Mouse (Mus musculus): ENCODE data around the gene Cald1. TPM values are rescaled to one million over a fixed set of nuclear protein-coding genes. Genes with fewer than 3 reads are reported as not detected.

The Cald1 gene
- polyA plus RNA-seq, 1 experiment from 2014 or later = 336 TPM

GRCm38 (mm10) chr6:34729449-34730151, 131.3 kb downstream of the Cald1 start:
- Histone ChIP-seq H3K36me3 (ENCODE audit: control insufficient read depth, insufficient read depth, low read length) (no peaks in the 10 kb centered on the region), H3K4me3 (ENCODE audit: low read length) (no peak overlapping the region), H3K4me1 (ENCODE audit: control insufficient read depth, insufficient read depth, low read length) (peaks cover 17% of the 10 kb centered on the region), H3K27ac (ENCODE audit: low read length) (peak overlapping the region; percentile 19), H3K9me3 (ENCODE audit: control insufficient read depth, low read length) (no peaks in the 10 kb centered on the region), H3K4me2 (ENCODE audit: low read depth, low read length) (no peak overlapping the region), H3K27me3 (replicated peaks; ENCODE audit: control insufficient read depth, insufficient read depth, low read length) (no peaks in the 10 kb centered on the region), H3K9ac (ENCODE audit: low read depth, low read length) (no peak overlapping the region)
- no peak for ATAC-seq
- WGBS = 63% methylated on average over 8 of the region's 8 CpGs

GRCm38 (mm10) chr6:34731007-34731406, 132.7 kb downstream of the Cald1 start:
- WGBS = 61% methylated on average over 6 of the region's 6 CpGs
- H3K36me3 ChIP-seq (ENCODE audit: control insufficient read depth, insufficient read depth, low read length) = no peaks in the 10 kb centered on the region
- H3K4me3 ChIP-seq (ENCODE audit: low read length) = no peak overlapping the region
- no peak for ATAC-seq
- peaks cover 17% of the 10 kb centered on the region for H3K4me1 ChIP-seq (ENCODE audit: control insufficient read depth, insufficient read depth, low read length)
- no peaks in the 10 kb centered on the region for H3K9me3 ChIP-seq (ENCODE audit: control insufficient read depth, low read length)
- H3K9ac ChIP-seq (ENCODE audit: low read depth, low read length) = no peak overlapping the region
- H3K4me2 ChIP-seq (ENCODE audit: low read depth, low read length) = no peak overlapping the region
- no peaks in the 10 kb centered on the region for H3K27me3 ChIP-seq (replicated peaks; ENCODE audit: control insufficient read depth, insufficient read depth, low read length)
- no peak overlapping the region for H3K27ac ChIP-seq (ENCODE audit: low read length)

- H3K9ac ChIP-seq (ENCODE audit: low read depth, low read length) = no peak overlapping the region
- H3K27ac ChIP-seq (ENCODE audit: low read length) = no peak overlapping the region
- ATAC-seq = no peak
These were observed 133.2 kb downstream of the Cald1 start for GRCm38 (mm10) chr6:34731529-34731928.

GRCm38 (mm10) chr6:34734940-34735695, 136.8 kb downstream of the Cald1 start:
- H3K4me3 ChIP-seq (ENCODE audit: low read length) = no peak overlapping the region
- no peak for ATAC-seq
- H3K27ac ChIP-seq (ENCODE audit: low read length) = no peak overlapping the region
- 77% methylated on average over 13 of the region's 13 CpGs for WGBS
- no peaks in the 10 kb centered on the region for H3K27me3 ChIP-seq (replicated peaks; ENCODE audit: control insufficient read depth, insufficient read depth, low read length)
- H3K4me2 ChIP-seq (ENCODE audit: low read depth, low read length) = no peak overlapping the region
- H3K9me3 ChIP-seq (ENCODE audit: control insufficient read depth, low read length) = no peaks in the 10 kb centered on the region
- H3K9ac ChIP-seq (ENCODE audit: low read depth, low read length) = no peak overlapping the region
- H3K36me3 ChIP-seq (ENCODE audit: control insufficient read depth, insufficient read depth, low read length) = no peaks in the 10 kb centered on the region
- peaks cover 3% of the 10 kb centered on the region; the same call in 1 of the 2 replicates for H3K4me1 ChIP-seq (ENCODE audit: control insufficient read depth, insufficient read depth, low read length)

More at GRCm38 (mm10) chr6:34731529-34731928, 133.2 kb downstream of the Cald1 start:
- Histone ChIP-seq H3K4me1 (ENCODE audit: control insufficient read depth, insufficient read depth, low read length) (peaks cover 17% of the 10 kb centered on the region), H3K27me3 (replicated peaks; ENCODE audit: control insufficient read depth, insufficient read depth, low read length) (no peaks in the 10 kb centered on the region), H3K36me3 (ENCODE audit: control insufficient read depth, insufficient read depth, low read length) (no peaks in the 10 kb centered on the region), H3K9me3 (ENCODE audit: control insufficient read depth, low read length) (no peaks in the 10 kb centered on the region), H3K4me2 (ENCODE audit: low read depth, low read length) (no peak overlapping the region), H3K4me3 (ENCODE audit: low read length) (no peak overlapping the region)
- 62% methylated on average over 9 of the region's 9 CpGs for WGBS

GRCm38 (mm10) chr6:34736934-34737333, 138.6 kb downstream of the Cald1 start:
- Histone ChIP-seq H3K27ac (ENCODE audit: low read length) (no peak overlapping the region), H3K9ac (ENCODE audit: low read depth, low read length) (no peak overlapping the region), H3K4me3 (ENCODE audit: low read length) (no peak overlapping the region), H3K27me3 (replicated peaks; ENCODE audit: control insufficient read depth, insufficient read depth, low read length) (no peaks in the 10 kb centered on the region), H3K4me2 (ENCODE audit: low read depth, low read length) (no peak overlapping the region), H3K36me3 (ENCODE audit: control insufficient read depth, insufficient read depth, low read length) (no peaks in the 10 kb centered on the region), H3K4me1 (ENCODE audit: control insufficient read depth, insufficient read depth, low read length) (no peaks in the 10 kb centered on the region), H3K9me3 (ENCODE audit: control insufficient read depth, low read length) (no peaks in the 10 kb centered on the region)
- ATAC-seq = no peak
- 53% methylated on average over 2 of the region's 2 CpGs for WGBS

- H3K36me3 ChIP-seq (ENCODE audit: control insufficient read depth, insufficient read depth, low read length) = no peaks in the 10 kb centered on the region
- no peak for ATAC-seq
- 70% methylated on average over 4 of the region's 4 CpGs for WGBS
These were observed 145.6 kb downstream of the Cald1 start for GRCm38 (mm10) chr6:34743946-34744345.

GRCm38 (mm10) chr6:34747846-34748245, 149.5 kb downstream of the Cald1 start:
- H3K4me3 ChIP-seq (ENCODE audit: low read length) = no peak overlapping the region
- ATAC-seq = no peak
- no peaks in the 10 kb centered on the region; the same call in 1 of the 2 replicates for H3K4me1 ChIP-seq (ENCODE audit: control insufficient read depth, insufficient read depth, low read length)
- no peaks in the 10 kb centered on the region for H3K36me3 ChIP-seq (ENCODE audit: control insufficient read depth, insufficient read depth, low read length)
- H3K27me3 ChIP-seq (replicated peaks; ENCODE audit: control insufficient read depth, insufficient read depth, low read length) = no peaks in the 10 kb centered on the region
- no peak overlapping the region for H3K4me2 ChIP-seq (ENCODE audit: low read depth, low read length)
- no peak overlapping the region for H3K9ac ChIP-seq (ENCODE audit: low read depth, low read length)
- H3K27ac ChIP-seq (ENCODE audit: low read length) = no peak overlapping the region
- 72% methylated on average over 6 of the region's 6 CpGs for WGBS
- H3K9me3 ChIP-seq (ENCODE audit: control insufficient read depth, low read length) = no peaks in the 10 kb centered on the region

More at GRCm38 (mm10) chr6:34743946-34744345, 145.6 kb downstream of the Cald1 start:
- Histone ChIP-seq H3K9me3 (ENCODE audit: control insufficient read depth, low read length) (no peaks in the 10 kb centered on the region), H3K4me3 (ENCODE audit: low read length) (no peak overlapping the region), H3K27me3 (replicated peaks; ENCODE audit: control insufficient read depth, insufficient read depth, low read length) (no peaks in the 10 kb centered on the region), H3K27ac (ENCODE audit: low read length) (no peak overlapping the region), H3K9ac (ENCODE audit: low read depth, low read length) (no peak overlapping the region), H3K4me2 (ENCODE audit: low read depth, low read length) (no peak overlapping the region), H3K4me1 (ENCODE audit: control insufficient read depth, insufficient read depth, low read length) (no peaks in the 10 kb centered on the region)

- 87% methylated on average over 11 of the region's 11 CpGs for WGBS
- H3K9me3 ChIP-seq (ENCODE audit: control insufficient read depth, low read length) = no peaks in the 10 kb centered on the region
- no peak overlapping the region for H3K4me3 ChIP-seq (ENCODE audit: low read length)
- ATAC-seq = no peak
- H3K27me3 ChIP-seq (replicated peaks; ENCODE audit: control insufficient read depth, insufficient read depth, low read length) = no peaks in the 10 kb centered on the region
- H3K9ac ChIP-seq (ENCODE audit: low read depth, low read length) = no peak overlapping the region
- no peaks in the 10 kb centered on the region for H3K36me3 ChIP-seq (ENCODE audit: control insufficient read depth, insufficient read depth, low read length)
- no peak overlapping the region for H3K4me2 ChIP-seq (ENCODE audit: low read depth, low read length)
- H3K4me1 ChIP-seq (ENCODE audit: control insufficient read depth, insufficient read depth, low read length) = no peaks in the 10 kb centered on the region; the same call in 1 of the 2 replicates
- no peak overlapping the region for H3K27ac ChIP-seq (ENCODE audit: low read length)
These were observed 150.3 kb downstream of the Cald1 start for GRCm38 (mm10) chr6:34748566-34748965.

GRCm38 (mm10) chr6:34749526-34749925, 151.2 kb downstream of the Cald1 start:
- no peak overlapping the region for H3K4me2 ChIP-seq (ENCODE audit: low read depth, low read length)
- no peaks in the 10 kb centered on the region for H3K9me3 ChIP-seq (ENCODE audit: control insufficient read depth, low read length)
- no peaks in the 10 kb centered on the region for H3K27me3 ChIP-seq (replicated peaks; ENCODE audit: control insufficient read depth, insufficient read depth, low read length)
- no peak overlapping the region for H3K4me3 ChIP-seq (ENCODE audit: low read length)
- no peaks in the 10 kb centered on the region; the same call in 1 of the 2 replicates for H3K4me1 ChIP-seq (ENCODE audit: control insufficient read depth, insufficient read depth, low read length)
- ATAC-seq = no peak
- H3K27ac ChIP-seq (ENCODE audit: low read length) = no peak overlapping the region
- no peak overlapping the region for H3K9ac ChIP-seq (ENCODE audit: low read depth, low read length)
- H3K36me3 ChIP-seq (ENCODE audit: control insufficient read depth, insufficient read depth, low read length) = no peaks in the 10 kb centered on the region
- WGBS = 71% methylated on average over 6 of the region's 6 CpGs

Data from intestine, embryonic 16.5 days (tissue).